Mouse (Mus musculus): Measurements from ENCODE around the gene Actl10. TPM values are rescaled to one million over a fixed set of nuclear protein-coding genes. Genes with fewer than 3 reads are reported as not detected.

Actl10 gene
- total RNA-seq, 2 experiments from 2014 or later = not detected

Other genes with a start within 250 kb of the Actl10 start
- not detected for gene Bpifb9b, start 244.5 kb upstream of the Actl10 start, total RNA-seq (2021)
- 10 to 100 TPM; 11.8 to 13.5 TPM for gene Cdk5rap1, start 178.8 kb upstream of the Actl10 start, total RNA-seq (2021)
- gene Snta1, start 143.7 kb upstream of the Actl10 start, total RNA-seq (2021) = 10 to 100 TPM; 31.4 to 31.9 TPM
- 10 to 100 TPM; 40.5 to 52.0 TPM for gene Cbfa2t2, start 115.3 kb upstream of the Actl10 start, total RNA-seq (2021)
- gene 1700003F12Rik, start 4.7 kb upstream of the Actl10 start, total RNA-seq (2021) = under 1 TPM in 1 of 2 experiments, not detected in 1; 0.68 TPM
- gene Necab3, start 7.1 kb downstream of the Actl10 start, total RNA-seq (2021) = 100 to 1,000 TPM in 1 of 2 experiments, 10 to 100 TPM in 1; 90.6 to 113 TPM
- 10 to 100 TPM; 11.5 to 11.8 TPM for gene E2f1, start 18.1 kb downstream of the Actl10 start, total RNA-seq (2021)
- 10 to 100 TPM; 16.1 to 16.8 TPM for gene Pxmp4, start 51.9 kb downstream of the Actl10 start, total RNA-seq (2021)
- gene Zfp341, start 61.5 kb downstream of the Actl10 start, total RNA-seq (2021) = 10 to 100 TPM; 13.3 to 14.2 TPM
- gene 4930519P11Rik, start 61.7 kb downstream of the Actl10 start, total RNA-seq (2021) = not detected
- 100 to 1,000 TPM; 207 to 208 TPM for gene Chmp4b, start 99.9 kb downstream of the Actl10 start, total RNA-seq (2021)
- not detected for gene Gm14214, start 218.3 kb downstream of the Actl10 start, total RNA-seq (2021)
- 100 to 1,000 TPM in 1 of 2 experiments, 10 to 100 TPM in 1; 96.5 to 103 TPM for gene Raly, start 239.3 kb downstream of the Actl10 start, total RNA-seq (2021)
- gene a, start 239.6 kb downstream of the Actl10 start, total RNA-seq (2021) = not detected